Mouse (Mus musculus): ENCODE measurements around the gene Sprr2b. TPM values are rescaled to one million over a fixed set of nuclear protein-coding genes. Genes with fewer than 3 reads are reported as not detected.

Gene Sprr2b
- total RNA-seq (2023) = not detected

DNA sequence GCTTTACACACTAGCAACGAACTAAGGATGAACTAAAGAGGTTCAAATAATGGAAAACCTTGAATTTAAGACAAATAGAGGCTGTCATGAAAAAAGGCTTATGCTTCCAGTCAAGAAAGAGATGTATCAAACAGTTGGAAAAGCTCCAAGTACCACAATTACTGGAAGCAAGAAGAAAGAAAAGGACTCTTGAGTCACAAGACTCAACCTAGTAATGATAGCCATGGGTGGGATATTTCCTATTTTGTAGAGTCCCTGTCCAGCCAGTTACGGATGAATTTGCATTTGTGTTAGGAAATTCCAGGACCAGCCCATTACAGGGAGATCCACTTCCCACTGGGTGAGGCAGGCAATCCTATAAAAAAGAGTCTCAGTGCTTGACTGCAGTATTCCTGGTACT lies at the start of gene Sprr2b:
Sprr2b (plus strand) TSS at position 301 of the 400 bp plus-strand sequence.

GRCm38 (mm10) chr3:92285101-92285500 lies 31.3 kb upstream of the Sprr2b start, which contains the start of gene Sprr2a3:
Gene Sprr2a3, plus strand, starts transcription at chr3:92285417.

GRCm38 (mm10) chr3:92338840-92339239 lies 22.4 kb downstream of the Sprr2b start, which contains the start of gene Sprr2d:
Gene Sprr2d, plus strand, starts transcription at chr3:92339140.

GRCm38 (mm10) chr3:92351843-92352242 lies 35.4 kb downstream of the Sprr2b start, which contains the start of gene Sprr2e:
Gene Sprr2e, plus strand, starts transcription at chr3:92352143.

DNA sequence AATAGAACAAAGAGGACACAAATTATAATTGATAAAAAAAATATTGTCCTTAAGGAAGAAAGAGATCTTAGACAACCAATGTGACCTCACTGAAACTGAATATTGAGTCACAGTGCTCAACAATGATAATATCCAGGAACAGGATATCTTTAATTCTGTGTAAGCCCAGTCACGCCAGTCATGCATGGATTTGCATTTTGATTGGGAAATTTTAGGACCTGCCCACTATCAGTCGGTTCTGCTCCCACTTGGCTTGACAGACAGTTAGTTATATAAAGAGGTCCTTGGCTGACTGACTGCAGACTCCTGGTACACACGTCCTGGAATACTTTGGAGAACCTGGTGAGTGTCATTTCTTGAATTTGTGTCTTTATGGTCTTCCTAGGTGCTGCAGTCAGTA lies 48.5 kb downstream of the Sprr2b start, which contains the start of gene Sprr2f:
Sprr2f (plus strand) TSS at position 301 of the 400 bp plus-strand sequence.

Other genes with a start within 250 kb of the Sprr2b start
- gene Lor, start 233.5 kb upstream of the Sprr2b start, total RNA-seq (2023) = not detected
- not detected for gene Prr9, start 192.7 kb upstream of the Sprr2b start, total RNA-seq (2023)
- not detected for gene Lelp1, start 173.9 kb upstream of the Sprr2b start, total RNA-seq (2023)
- gene Sprr2a1, start 100.8 kb upstream of the Sprr2b start, total RNA-seq (2023) = not detected
- not detected for gene Sprr2a2, start 100.7 kb upstream of the Sprr2b start, total RNA-seq (2023)
- gene Sprr2a3, start 31.2 kb upstream of the Sprr2b start, total RNA-seq (2023) = not detected
- gene Sprr2d, start 22.5 kb downstream of the Sprr2b start, total RNA-seq (2023) = not detected
- gene Sprr2e, start 35.5 kb downstream of the Sprr2b start, total RNA-seq (2023) = not detected
- not detected for gene Sprr2f, start 48.6 kb downstream of the Sprr2b start, total RNA-seq (2023)
- not detected for gene Sprr2h, start 69.1 kb downstream of the Sprr2b start, total RNA-seq (2023)
- gene Sprr2i, start 91.4 kb downstream of the Sprr2b start, total RNA-seq (2023) = not detected
- gene Sprr2j-ps, start 101.5 kb downstream of the Sprr2b start, total RNA-seq (2023) = not detected
- gene Gm9774, start 112.8 kb downstream of the Sprr2b start, total RNA-seq (2023) = 1 to 10 TPM in 1 of 2 experiments, under 1 TPM in 1; 0.66 to 1.4 TPM
- gene Sprr2k, start 116.0 kb downstream of the Sprr2b start, total RNA-seq (2023) = not detected
- gene Sprr1b, start 122.2 kb downstream of the Sprr2b start, total RNA-seq (2023) = not detected
- not detected for gene Sprr3, start 142.1 kb downstream of the Sprr2b start, total RNA-seq (2023)
- gene Sprr1a, start 169.3 kb downstream of the Sprr2b start, total RNA-seq (2023) = not detected
- not detected for gene Sprr4, start 183.9 kb downstream of the Sprr2b start, total RNA-seq (2023)
- gene 2310046K23Rik, start 217.9 kb downstream of the Sprr2b start, total RNA-seq (2023) = not detected

All from neutrophil, adult 59 days (primary cell).